Mouse (Mus musculus) thymus, adult 2 months (tissue): ENCODE data around the gene Cnot10. TPM values are rescaled to one million over a fixed set of nuclear protein-coding genes. Genes with fewer than 3 reads are reported as not detected.

ENCODE experiments used
- DNase-seq: peaks from one replicate; pipeline ENCODE4 v3.0.0; 2021
- H3K27ac ChIP-seq: fragments of 200-500 bp; 2 replicates; pipeline ENCODE4 v1.5.1; 2012; ENCODE audit warnings: low read length, control low read depth; ENCODE audit not compliant: control insufficient read depth, insufficient read depth
- H3K27me3 ChIP-seq: fragments of 200-500 bp; 2 replicates; pipeline ENCODE4 v1.6.1; 2012; ENCODE audit warnings: mild to moderate bottlenecking, low read length, moderate library complexity, mixed read lengths; ENCODE audit not compliant: control insufficient read depth, insufficient read depth
- H3K36me3 ChIP-seq: fragments of 200-500 bp; 2 replicates; pipeline ENCODE4 v1.6.1; 2012; ENCODE audit warnings: mild to moderate bottlenecking, low read length, moderate library complexity; ENCODE audit not compliant: control insufficient read depth, insufficient read depth
- H3K4me1 ChIP-seq: fragments of 200-500 bp; replicated peaks from 2 replicates; pipeline ENCODE4 v1.6.1; 2012; ENCODE audit warnings: low read length; ENCODE audit not compliant: control insufficient read depth, insufficient read depth
- H3K4me3 ChIP-seq: fragments of 200-500 bp; 2 replicates; pipeline ENCODE4 v1.5.1; 2012; ENCODE audit warnings: mild to moderate bottlenecking, low read length, control low read depth, moderate library complexity; ENCODE audit not compliant: control insufficient read depth, insufficient read depth
- CTCF ChIP-seq: fragments of 200-500 bp; IDR thresholded peaks from 2 replicates; pipeline ENCODE4 v1.5.1; 2012; ENCODE audit warnings: mild to moderate bottlenecking, control low read depth, low read length, moderate library complexity, borderline replicate concordance; ENCODE audit not compliant: control insufficient read depth, poor library complexity, insufficient read depth; ENCODE audit errors: extremely low read depth
- POLR2A ChIP-seq: fragments of 200-500 bp; IDR thresholded peaks from 2 replicates; pipeline ENCODE4 v1.6.1; 2012; ENCODE audit warnings: mild to moderate bottlenecking, low read length, control low read depth, moderate library complexity; ENCODE audit not compliant: control insufficient read depth, poor library complexity, insufficient read depth; ENCODE audit errors: extremely low read depth
- WGBS: fragments of 180-500 bp; shearing (Covaris S2); methylation state at CpG from one replicate; pipeline ENCODE4 v1.1.7; 2018; 5-methylcytosine and 5-hydroxymethylcytosine counted together
- polyA plus RNA-seq: library from polyadenylated mRNA; depleted of rRNA; stranded (reverse); fragments of >200 nt; gene quantifications from 2 replicates; pipeline ENCODE4 v1.2.3, GENCODE M21; 2012

Cnot10 gene
- polyA plus RNA-seq, 1 experiment, result 45.2 TPM

GRCm38 (mm10) chr9:114614176-114614953, 25.6 kb downstream of the Cnot10 start:
- peaks cover 20% of the 10 kb centered on the region for H3K4me1 ChIP-seq
- peaks cover 38% of the 10 kb centered on the region for H3K36me3 ChIP-seq
- WGBS, result 83% methylated on average over 9 of the region's 9 CpGs
- TF ChIP-seq CTCF (no peak), POLR2A (no peak)
- H3K27me3 ChIP-seq, result no peaks in the 10 kb centered on the region
- no peak overlapping the region for H3K4me3 ChIP-seq
- H3K27ac ChIP-seq, result peak overlapping the region; percentile 22; the same call in 1 of the 2 replicates
- peak; percentile 53 for DNase-seq

GRCm38 (mm10) chr9:114613026-114613425, 27.0 kb downstream of the Cnot10 start:
- no peak overlapping the region for H3K4me3 ChIP-seq
- DNase-seq, result peak; percentile 70
- H3K27me3 ChIP-seq, result no peaks in the 10 kb centered on the region
- TF ChIP-seq POLR2A, result no peak
- TF ChIP-seq CTCF, result no peak
- 12% methylated on average over 4 of the region's 4 CpGs for WGBS
- H3K4me1 ChIP-seq, result peaks cover 20% of the 10 kb centered on the region
- H3K36me3 ChIP-seq, result peaks cover 35% of the 10 kb centered on the region
- peak overlapping the region; percentile 74 for H3K27ac ChIP-seq

GRCm38 (mm10) chr9:114612566-114612965, 27.4 kb downstream of the Cnot10 start:
- Histone ChIP-seq H3K27ac (peak overlapping the region; percentile 66), H3K36me3 (peaks cover 35% of the 10 kb centered on the region), H3K4me3 (no peak overlapping the region), H3K4me1 (peaks cover 20% of the 10 kb centered on the region), H3K27me3 (no peaks in the 10 kb centered on the region)
- 81% methylated on average over 4 of the region's 4 CpGs for WGBS
- no peak for DNase-seq
- no peak for TF ChIP-seq CTCF
- TF ChIP-seq POLR2A, result no peak

DNA sequence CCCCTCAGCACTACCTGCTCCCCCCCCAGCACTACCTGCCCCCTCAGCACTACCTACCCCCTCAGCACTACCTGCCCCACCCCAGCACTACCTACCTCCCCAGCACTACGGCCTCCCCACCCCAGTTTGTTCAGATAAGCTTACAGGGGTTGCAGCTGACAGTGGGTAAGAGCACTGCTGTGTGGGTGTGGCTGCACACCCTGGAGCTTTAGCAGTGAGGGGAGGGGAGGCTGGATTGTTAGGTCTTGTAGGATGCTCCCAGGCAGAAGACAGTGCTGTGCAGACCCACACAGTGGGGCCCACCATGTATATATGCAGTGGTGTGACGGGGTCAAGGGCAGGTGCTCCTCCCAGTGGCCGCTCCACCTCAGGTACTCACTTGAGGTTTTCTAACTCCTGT, 29.7 kb downstream of the Cnot10 start:
- Histone ChIP-seq H3K36me3 (peaks cover 28% of the 10 kb centered on the region), H3K4me1 (peaks cover 20% of the 10 kb centered on the region), H3K27me3 (no peaks in the 10 kb centered on the region), H3K27ac (no peak overlapping the region), H3K4me3 (no peak overlapping the region)
- DNase-seq, result no peak
- 97% methylated on average over 3 of the region's 3 CpGs for WGBS
- TF ChIP-seq POLR2A (no peak), CTCF (no peak)

GRCm38 (mm10) chr9:114603876-114604540, 36.0 kb downstream of the Cnot10 start:
- Histone ChIP-seq H3K27me3 (no peaks in the 10 kb centered on the region), H3K4me3 (no peak overlapping the region), H3K27ac (peak overlapping the region; percentile 43), H3K4me1 (peaks cover 9% of the 10 kb centered on the region), H3K36me3 (peaks cover 18% of the 10 kb centered on the region)
- 51% methylated on average over 12 of the region's 12 CpGs for WGBS
- DNase-seq, result no peak
- TF ChIP-seq POLR2A (no peak), CTCF (no peak)

DNA sequence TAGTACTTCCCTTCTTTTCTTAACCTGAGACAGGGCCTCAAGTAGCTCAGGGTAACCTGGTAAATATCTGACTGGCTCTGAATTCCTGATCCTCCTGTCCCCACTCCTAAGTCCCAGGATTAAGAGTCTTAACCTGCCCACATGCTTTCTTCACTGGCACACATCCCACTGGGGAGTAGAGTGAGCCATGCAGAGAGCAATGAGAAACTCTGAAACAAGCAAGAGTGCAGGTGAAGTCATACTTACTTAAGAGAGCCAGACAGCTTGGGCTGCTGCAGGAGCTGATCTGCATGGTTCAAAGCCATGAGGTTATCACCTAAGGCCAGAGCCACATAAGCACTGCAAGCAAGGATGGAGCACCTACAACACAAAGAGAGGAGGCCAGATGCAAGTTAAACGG, 38.9 kb downstream of the Cnot10 start:
- H3K4me3 ChIP-seq, result no peak overlapping the region
- peaks cover 33% of the 10 kb centered on the region for H3K36me3 ChIP-seq
- TF ChIP-seq POLR2A (no peak), CTCF (no peak)
- 88% methylated on average over 1 of the region's 1 CpGs for WGBS
- H3K27me3 ChIP-seq, result no peaks in the 10 kb centered on the region
- H3K27ac ChIP-seq, result peak overlapping the region; percentile 44; the same call in 1 of the 2 replicates
- peaks cover 9% of the 10 kb centered on the region for H3K4me1 ChIP-seq
- no peak for DNase-seq

DNA sequence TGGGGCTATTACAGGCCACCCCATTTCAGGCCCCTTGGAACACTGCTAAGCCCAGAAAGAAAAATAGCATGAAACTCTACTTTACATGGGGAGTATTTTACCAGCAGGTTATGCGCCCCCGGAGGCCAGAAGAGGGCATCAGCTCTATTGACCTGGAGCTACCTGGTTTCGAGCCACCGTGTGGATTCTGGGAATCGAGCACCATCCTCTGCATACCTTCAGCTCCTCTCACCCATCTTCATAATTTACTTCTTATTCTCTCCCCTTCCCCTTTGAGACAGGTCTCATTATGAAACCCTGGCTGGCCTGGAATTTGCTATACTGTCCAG, 55.0 kb downstream of the Cnot10 start:
- Histone ChIP-seq H3K4me1 (peaks cover 4% of the 10 kb centered on the region), H3K36me3 (peaks cover 16% of the 10 kb centered on the region; the same call in 1 of the 2 replicates), H3K4me3 (no peak overlapping the region), H3K27me3 (no peaks in the 10 kb centered on the region), H3K27ac (no peak overlapping the region)
- WGBS, result 83% methylated on average over 5 of the region's 5 CpGs
- no peak for TF ChIP-seq CTCF
- no peak for TF ChIP-seq POLR2A
- peak; percentile 22 for DNase-seq
